Mouse (Mus musculus) left cerebral cortex, adult 18-20 months (tissue): ENCODE data around the gene Trub2. TPM values are rescaled to one million over a fixed set of nuclear protein-coding genes. Genes with fewer than 3 reads are reported as not detected.
A peak's percentile ranks its signal among the peaks of the same experiment; 100 is the strongest.
"Not testable (repeated sequence)": the region's sequence is repeated elsewhere in the genome, so short reads cannot be mapped to it uniquely, and the experiment has no call there.

Experiments
- DNase-seq, 2 experiments: peaks; one replicate each; pipeline ENCODE4 v3.0.0; 2021 to 2022; ENCODE audit warnings: low spot score in 2 of 2, mixed read lengths in 1 of 2
- total RNA-seq, 2 experiments: library from RNA; stranded (reverse); gene quantifications; 2 replicates each; pipeline ENCODE4 v1.2.3; 2021

The Trub2 gene
- total RNA-seq, 2 experiments from 2014 or later, result 39.3 to 39.5 TPM

DNA sequence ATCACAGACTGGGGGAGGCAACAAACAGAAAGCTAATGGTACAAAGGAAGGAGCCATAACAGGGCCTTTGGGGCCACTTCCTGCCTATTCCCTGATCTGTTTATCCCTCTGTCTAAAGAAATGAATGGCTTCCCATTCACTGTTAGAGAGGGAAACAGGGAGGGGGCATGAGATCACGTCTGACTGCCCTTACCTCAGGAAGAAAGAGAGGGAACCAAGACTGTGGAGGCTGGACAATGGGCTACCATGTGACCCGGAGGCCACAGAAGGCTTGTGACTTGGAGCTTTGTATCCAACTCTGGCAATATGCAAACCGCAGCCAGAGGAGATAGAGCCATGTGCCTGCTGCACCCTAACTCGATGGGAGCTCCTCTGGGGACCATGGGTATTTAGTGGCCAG is 4.0 kb downstream of the Trub2 start:
- DNase-seq, result no peak

DNA sequence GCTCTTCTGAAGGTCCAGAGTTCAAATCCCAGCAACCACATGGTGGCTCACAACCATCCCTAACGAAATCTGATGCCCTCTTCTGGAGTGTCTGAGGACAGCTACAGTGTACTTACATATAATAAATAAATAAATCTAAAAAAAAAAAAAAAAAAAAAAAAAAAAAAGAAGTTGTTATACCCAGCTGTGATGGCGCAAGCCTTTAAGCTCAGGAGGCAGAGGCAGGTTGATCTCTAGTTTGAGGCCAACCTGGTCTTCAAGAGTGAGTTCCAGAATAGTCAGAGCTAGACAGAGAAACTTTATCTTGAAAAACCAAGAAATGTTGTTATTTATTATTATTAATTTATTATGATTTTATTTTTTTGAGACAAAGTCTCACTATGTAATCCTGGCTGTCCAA is 7.0 kb downstream of the Trub2 start:
- not testable (repeated sequence) for DNase-seq

DNA sequence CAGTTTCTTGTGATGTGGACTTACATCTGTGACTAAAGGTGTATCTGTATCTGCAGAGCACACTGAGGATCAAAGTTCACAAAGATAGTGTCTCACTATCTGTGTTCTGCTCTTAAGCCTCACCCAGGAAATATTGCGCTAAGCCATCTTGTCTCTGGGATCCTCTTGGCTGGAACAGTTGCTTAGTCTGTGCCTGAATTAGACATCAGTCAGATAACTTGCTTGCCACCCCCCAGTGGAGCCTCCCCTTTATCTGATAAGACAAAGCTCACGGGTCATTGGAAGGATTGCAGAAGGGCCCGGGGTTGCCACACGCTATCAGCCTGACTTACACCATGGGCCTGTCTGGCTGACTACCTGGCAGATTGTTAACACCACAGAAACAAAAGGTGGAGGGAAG is 15.0 kb downstream of the Trub2 start:
- no peak for DNase-seq

DNA sequence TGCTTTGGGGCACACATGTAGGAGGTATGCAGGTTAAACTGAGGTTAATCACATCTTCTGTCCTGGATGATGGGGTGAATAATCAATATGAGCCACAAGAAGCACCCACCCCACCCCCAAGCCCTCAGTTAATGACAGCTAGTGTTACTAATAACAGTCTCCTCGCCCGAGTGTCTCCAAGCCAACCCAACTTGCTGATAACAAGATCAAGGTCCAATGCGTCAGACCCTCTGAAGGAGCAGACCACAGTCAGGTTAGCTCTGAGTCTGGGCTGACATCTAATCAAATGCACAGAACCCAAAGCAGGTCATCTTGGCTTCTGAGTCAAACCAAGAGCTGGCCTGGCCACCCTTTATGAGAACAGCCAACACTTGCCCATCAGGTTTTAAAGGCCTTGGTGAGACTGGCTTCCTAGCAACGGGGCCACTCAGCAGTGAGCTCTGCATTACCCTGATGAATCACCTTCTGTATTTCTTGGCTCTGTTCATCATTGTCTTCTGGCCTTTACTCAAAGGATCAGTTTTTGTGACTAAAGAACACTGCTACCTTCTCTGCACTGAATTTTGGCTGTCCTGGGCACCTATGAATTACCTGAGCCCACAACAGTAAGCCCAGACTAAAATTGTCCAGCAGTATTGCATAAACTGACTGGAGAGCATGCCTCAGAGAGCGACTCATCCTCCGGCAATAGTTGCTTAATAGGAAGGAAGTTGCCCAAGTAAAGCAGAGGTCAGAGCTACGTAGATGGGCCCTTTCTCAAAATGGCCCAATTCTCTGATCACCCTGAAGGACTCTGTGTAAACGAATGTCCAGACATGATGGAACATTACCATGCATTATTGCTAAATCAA is 16.5 kb downstream of the Trub2 start:
- no peak for DNase-seq

- no peak for DNase-seq
Measured at GRCm38 (mm10) chr2:29770162-29770561, 18.1 kb downstream of the Trub2 start.

GRCm38 (mm10) chr2:29768901-29769300 is 19.4 kb downstream of the Trub2 start:
- no peak for DNase-seq

- DNase-seq, result no peak
Measured at GRCm38 (mm10) chr2:29767976-29768709, 20.2 kb downstream of the Trub2 start.

- peak; percentile 42 to 65 for DNase-seq
Measured at GRCm38 (mm10) chr2:29764831-29765230, 23.5 kb downstream of the Trub2 start.

GRCm38 (mm10) chr2:29755693-29756092 is 32.6 kb downstream of the Trub2 start:
- no peak for DNase-seq

DNA sequence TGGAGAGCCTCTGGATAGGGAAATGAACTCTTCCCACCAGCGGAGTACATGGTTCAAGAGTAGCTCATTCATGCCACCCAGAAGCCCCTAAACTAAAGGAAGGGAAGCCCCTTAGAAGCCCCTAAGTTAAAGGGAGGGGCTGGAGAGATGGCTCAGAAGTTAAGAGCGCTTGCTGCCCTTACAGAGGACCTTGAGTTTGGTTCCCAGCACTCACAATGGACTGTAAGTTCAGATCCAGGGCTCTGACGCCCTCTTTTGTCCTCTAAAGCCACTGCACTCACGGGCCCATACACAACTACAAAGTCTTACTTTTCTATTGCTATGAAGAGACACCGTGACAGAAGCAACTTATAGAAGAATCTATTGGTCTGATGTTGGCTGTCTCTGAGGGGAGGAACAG is 35.9 kb downstream of the Trub2 start:
- no peak for DNase-seq

- DNase-seq, result no peak
Measured at GRCm38 (mm10) chr2:29751497-29751896, 36.8 kb downstream of the Trub2 start, which contains the start of gene Gm13420. Gene Gm13420, minus strand, starts transcription at chr2:29751685.

GRCm38 (mm10) chr2:29748499-29748898 is 39.8 kb downstream of the Trub2 start:
- DNase-seq, result no peak

DNA sequence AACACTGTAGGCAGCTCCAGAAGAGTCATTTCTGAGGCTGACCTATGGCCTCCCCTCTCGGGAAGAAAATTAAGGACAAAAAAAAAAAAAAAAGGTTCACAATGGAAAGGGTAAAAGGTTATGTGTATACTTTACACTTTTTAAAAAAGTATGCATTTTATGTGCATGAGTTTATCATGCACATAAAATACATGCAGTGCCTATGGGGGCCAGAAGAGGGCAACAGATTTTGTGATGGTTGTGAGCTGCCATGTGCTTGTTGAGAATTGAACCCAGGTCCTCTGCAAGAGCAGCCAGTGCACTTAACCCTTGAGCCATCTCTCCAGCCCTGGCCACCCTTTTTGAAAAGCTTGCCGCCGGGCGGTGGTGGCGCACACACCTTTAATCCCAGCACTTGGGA is 40.5 kb downstream of the Trub2 start:
- DNase-seq, result no peak

DNA sequence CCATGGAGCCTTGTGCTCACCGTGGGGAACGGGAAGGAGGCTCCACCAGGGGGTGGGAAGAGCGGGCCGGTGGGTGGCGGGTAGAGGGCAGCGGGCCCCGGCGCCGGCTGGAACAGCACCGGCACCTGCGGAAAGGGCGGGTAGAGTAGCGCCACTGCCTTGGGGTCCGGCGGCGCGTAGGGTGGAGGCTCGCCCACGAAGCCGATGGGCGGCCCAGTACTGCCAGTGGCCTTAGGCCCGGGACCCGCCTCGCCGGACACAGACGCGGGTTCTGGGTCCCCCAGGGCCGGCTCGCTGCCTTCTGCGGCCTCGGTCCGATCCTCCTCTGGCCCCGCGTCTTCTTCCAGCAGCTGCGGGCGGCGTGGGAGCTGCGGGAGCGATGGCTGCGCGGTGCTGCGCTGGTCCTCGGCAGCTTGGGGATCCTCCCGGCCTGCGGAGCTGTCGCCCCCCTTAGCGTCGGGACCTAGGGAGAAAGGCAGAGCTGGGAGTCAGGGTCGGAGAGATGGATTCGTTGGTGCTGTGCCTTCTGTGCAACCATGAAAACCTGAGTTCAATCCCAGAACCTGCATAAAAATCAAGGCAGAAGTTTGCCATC is 41.0 kb downstream of the Trub2 start:
- DNase-seq, result no peak

DNA sequence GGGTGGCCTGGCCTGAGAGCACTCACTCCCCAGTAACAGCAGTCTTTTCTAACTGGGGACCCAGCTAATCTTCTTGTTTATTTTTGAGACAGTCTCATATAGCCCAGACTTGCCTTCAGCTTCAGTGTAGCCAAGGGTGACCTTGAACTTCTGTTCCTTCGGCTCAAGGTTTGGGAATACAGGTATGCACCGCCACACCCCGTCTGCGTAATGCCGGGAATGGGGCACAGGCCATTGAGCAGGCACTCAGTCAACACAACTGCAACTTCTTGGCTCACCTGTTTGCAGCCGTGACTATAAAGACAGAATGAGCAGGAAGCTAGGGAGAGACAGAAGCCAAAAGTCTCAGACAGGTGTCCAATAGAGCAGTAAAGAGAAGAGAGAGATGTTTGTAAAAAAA is 44.0 kb downstream of the Trub2 start:
- DNase-seq, result no peak

DNA sequence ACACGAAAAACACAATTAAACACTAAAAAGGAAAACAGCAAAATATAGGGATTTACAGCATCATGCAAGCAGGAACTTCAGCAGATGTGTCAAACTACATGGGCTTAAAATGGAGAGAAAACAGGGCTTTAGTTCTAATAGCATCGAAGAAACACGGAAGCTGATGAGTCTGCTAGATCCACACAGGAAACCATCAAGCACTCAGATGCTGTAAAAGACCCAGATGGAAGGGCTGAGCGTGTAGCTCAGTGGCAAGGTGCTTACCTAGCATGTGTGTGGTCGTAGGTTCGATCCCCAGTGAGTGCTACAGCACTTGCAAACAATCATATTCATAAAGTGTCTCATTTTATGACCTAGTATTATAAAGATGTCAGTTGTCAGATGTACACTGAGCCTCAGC is 47.1 kb downstream of the Trub2 start:
- no peak for DNase-seq

- no peak for DNase-seq
Measured at GRCm38 (mm10) chr2:29739368-29739767, 48.9 kb downstream of the Trub2 start.

- no peak for DNase-seq
Measured at GRCm38 (mm10) chr2:29738799-29739198, 49.5 kb downstream of the Trub2 start.

GRCm38 (mm10) chr2:29737209-29737925 is 50.9 kb downstream of the Trub2 start:
- DNase-seq, result no peak

DNA sequence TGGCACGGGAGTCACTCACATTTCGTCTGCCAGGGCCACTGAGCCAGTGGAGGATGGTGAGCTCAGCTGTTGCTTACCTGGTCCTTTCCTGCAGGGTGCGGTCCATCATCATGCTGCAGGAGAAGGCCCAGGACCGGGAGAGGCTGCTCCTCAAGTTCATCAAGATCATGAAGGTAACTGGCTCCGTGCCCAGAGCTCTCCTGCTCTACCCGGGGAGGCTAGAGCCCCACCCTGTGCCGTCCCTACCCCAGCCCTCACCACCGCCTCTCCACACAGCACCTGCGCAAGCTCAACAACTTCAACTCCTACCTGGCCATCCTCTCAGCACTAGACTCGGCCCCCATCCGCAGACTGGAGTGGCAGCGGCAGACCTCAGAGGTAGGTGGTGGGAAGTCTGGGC is 52.6 kb downstream of the Trub2 start:
- DNase-seq, result no peak

DNA sequence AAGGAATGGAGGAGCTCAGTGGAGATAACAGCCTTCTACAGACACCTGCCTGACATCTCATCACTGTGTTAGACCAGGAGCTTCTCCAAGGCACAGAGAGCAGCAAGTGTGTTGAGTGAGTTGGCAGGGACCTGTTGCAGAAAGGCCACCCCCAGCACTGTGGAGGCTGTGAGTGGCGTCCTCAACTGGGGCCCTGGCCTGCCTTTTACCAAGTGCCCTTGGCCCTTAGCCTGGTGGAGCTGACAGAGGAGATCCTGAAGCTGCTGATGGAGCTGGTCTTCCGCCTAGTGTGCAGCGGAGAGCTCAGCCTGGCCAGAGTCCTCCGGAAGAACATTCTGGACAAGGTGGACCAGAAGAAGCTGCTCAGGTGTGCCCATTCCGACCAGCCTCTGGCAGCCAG is 55.0 kb downstream of the Trub2 start:
- no peak for DNase-seq
